20 mouse cellular contexts compared by ENCODE assay signal in genomic region chr19:41523798-41524563, GRCm38 (mm10). TPM values are rescaled to one million over a fixed set of nuclear protein-coding genes. Genes with fewer than 3 reads are reported as not detected.
DNase-seq lines count a peak whose midpoint lies in the region; ATAC-seq and TF ChIP-seq lines count a peak whose summit lies in the region.
"Had no signal": no experiment of that assay in that cellular context is flagged by ENCODE, and none has a peak within 500 bp of the region (broad histone marks: within the 10 kb centered on the region; RNA-seq: fewer than 3 reads in every experiment).

No protein-coding gene starts in this region.

- TF ChIP-seq POLR2A in kidney, adult 2 months (IDR thresholded peaks at IDR 0.05; ENCODE audit: low read depth, low read length), result no peak
- TF ChIP-seq POLR2A in myocyte (IDR thresholded peaks at IDR 0.05; ENCODE audit: insufficient read length, low read depth), result no peak

- H3K9ac ChIP-seq in midbrain, embryonic 11.5 days (ENCODE audit: low read length), result no peak overlapping the region
- H3K9ac ChIP-seq in midbrain, embryonic 14.5 days (replicated peaks; ENCODE audit: low read length), result no peak overlapping the region
- no peak overlapping the region for H3K9ac ChIP-seq in liver, embryonic 14.5 days (replicated peaks)
- H3K9ac ChIP-seq: hindbrain, embryonic 14.5 days; intestine, embryonic 15.5 days; lung, embryonic 15.5 days had no signal

- H3ac ChIP-seq in myocyte (ENCODE audit: control insufficient read depth, insufficient read length), result no peak overlapping the region

- no peaks in the 10 kb centered on the region for H3K9me3 ChIP-seq in midbrain, embryonic 11.5 days (ENCODE audit: control insufficient read depth, low read length)
- H3K9me3 ChIP-seq in midbrain, embryonic 14.5 days (ENCODE audit: control insufficient read depth, low read length), result no peaks in the 10 kb centered on the region
- H3K9me3 ChIP-seq in liver, embryonic 14.5 days (ENCODE audit: control insufficient read depth, low read length), result no peaks in the 10 kb centered on the region
- H3K9me3 ChIP-seq: intestine, embryonic 15.5 days; limb, embryonic 10.5 days; lung, embryonic 15.5 days; midbrain, embryonic 10.5 days had no signal

- TF ChIP-seq EP300 in liver, embryonic 14.5 days (IDR thresholded peaks at IDR 0.05; ENCODE audit: low read depth), result peak; percentile 22; the same call in 1 of the 2 replicates

- H3K4me2 ChIP-seq in midbrain, embryonic 11.5 days, result no peak overlapping the region
- no peak overlapping the region for H3K4me2 ChIP-seq in midbrain, embryonic 14.5 days (ENCODE audit: low read length)
- H3K4me2 ChIP-seq in liver, embryonic 14.5 days (ENCODE audit: low read depth), result peak overlapping the region; percentile 14; the same call in 1 of the 2 replicates
- H3K4me2 ChIP-seq in myocyte (ENCODE audit: low read depth), result no peak overlapping the region
- H3K4me2 ChIP-seq: hindbrain, embryonic 14.5 days; intestine, embryonic 15.5 days; lung, embryonic 15.5 days had no signal

- ATAC-seq in midbrain, embryonic 11.5 days (ENCODE audit: low FRiP score), result no peak
- ATAC-seq in midbrain, embryonic 14.5 days (ENCODE audit: low FRiP score, low TSS enrichment), result no peak
- no peak for ATAC-seq in liver, embryonic 14.5 days (ENCODE audit: insufficient read depth)
- ATAC-seq: intestine, embryonic 15.5 days had no signal

- TF ChIP-seq CTCF in kidney, adult 2 months (conservative IDR thresholded peaks at IDR 0.05; ENCODE audit: insufficient read depth, insufficient read length, low read depth, low read length), result no peak
- TF ChIP-seq CTCF in liver, embryonic 14.5 days (IDR thresholded peaks at IDR 0.05; ENCODE audit: low read depth), result no peak

- 35% methylated on average over 3 of the region's 3 CpGs for WGBS in kidney, adult 2 months
- WGBS in midbrain, embryonic 11.5 days, result 80% methylated on average over 3 of the region's 3 CpGs
- WGBS in midbrain, embryonic 14.5 days, result 79% methylated on average over 3 of the region's 3 CpGs
- WGBS in liver, embryonic 14.5 days (ENCODE audit: insufficient replicate concordance), result 46% methylated on average over 3 of the region's 3 CpGs

- no peak overlapping the region for H3K27ac ChIP-seq in kidney, adult 2 months (ENCODE audit: insufficient read depth, low read depth, low read length)
- no peak overlapping the region for H3K27ac ChIP-seq in midbrain, embryonic 11.5 days (ENCODE audit: low read depth, low read length)
- no peak overlapping the region for H3K27ac ChIP-seq in midbrain, embryonic 14.5 days (replicated peaks; ENCODE audit: low read depth, low read length)
- no peak overlapping the region for H3K27ac ChIP-seq in liver, embryonic 14.5 days
- H3K27ac ChIP-seq: heart, adult 2 months; hindbrain, embryonic 14.5 days; intestine, embryonic 15.5 days; limb, embryonic 10.5 days; lung, embryonic 15.5 days; midbrain, embryonic 10.5 days had no signal

- peaks cover 78% of the 10 kb centered on the region for H3K79me2 ChIP-seq in myocyte (ENCODE audit: control insufficient read depth, insufficient read depth)

- peak; percentile 6 for DNase-seq in kidney, adult 2 months
- no peak for DNase-seq in kidney, postnatal 25 days
- peak; percentile 78 for DNase-seq in midbrain, embryonic 11.5 days (ENCODE audit: low spot score, missing footprints)
- no peak for DNase-seq in midbrain, embryonic 14.5 days
- DNase-seq in liver, embryonic 14.5 days (ENCODE audit: low read depth in 3 of 3, low spot score in 3 of 3), result peak in 1 of 3 experiments; percentile 12
- no peak for DNase-seq in c-Kit-positive CD71-positive TER-119-positive erythroid progenitor cells, embryonic 14.5 days (ENCODE audit: low spot score)
- no peak for DNase-seq in layer of hippocampus, adult 11-12 months (ENCODE audit: low spot score)
- DNase-seq: adrenal gland, adult 2 months; cerebellum, adult 11 months; cerebellum, postnatal 14 days; gastrocnemius, postnatal 10 days; heart, adult 2 months; retina, postnatal 1 day; thymus, postnatal 4 days had no signal

- H3K4me3 ChIP-seq in kidney, adult 2 months (ENCODE audit: insufficient read depth, low read depth, low read length), result no peak overlapping the region
- H3K4me3 ChIP-seq in midbrain, embryonic 11.5 days (ENCODE audit: low read depth, low read length), result no peak overlapping the region
- H3K4me3 ChIP-seq in midbrain, embryonic 14.5 days (replicated peaks; ENCODE audit: low read depth, low read length), result no peak overlapping the region
- H3K4me3 ChIP-seq in liver, embryonic 14.5 days (ENCODE audit: insufficient read depth in 1 of 2, low read depth in 2 of 2, low read length in 2 of 2), result no peak overlapping the region
- H3K4me3 ChIP-seq in myocyte, result no peak overlapping the region
- H3K4me3 ChIP-seq: heart, adult 2 months; intestine, embryonic 15.5 days; limb, embryonic 10.5 days; lung, embryonic 15.5 days; midbrain, embryonic 10.5 days had no signal

- no peaks in the 10 kb centered on the region for H3K27me3 ChIP-seq in kidney, adult 2 months (replicated peaks; ENCODE audit: control insufficient read depth, insufficient read depth, low read length)
- H3K27me3 ChIP-seq in midbrain, embryonic 11.5 days (ENCODE audit: control insufficient read depth, insufficient read depth, low read length), result no peaks in the 10 kb centered on the region
- H3K27me3 ChIP-seq in midbrain, embryonic 14.5 days (ENCODE audit: control insufficient read depth, insufficient read depth, low read length), result no peaks in the 10 kb centered on the region
- no peaks in the 10 kb centered on the region for H3K27me3 ChIP-seq in liver, embryonic 14.5 days (ENCODE audit: control insufficient read depth, insufficient read depth, low read length)
- H3K27me3 ChIP-seq in myocyte (ENCODE audit: control insufficient read depth, insufficient read depth, insufficient read length), result no peaks in the 10 kb centered on the region
- H3K27me3 ChIP-seq: intestine, embryonic 15.5 days; lung, embryonic 15.5 days had no signal

- H3K4me1 ChIP-seq in kidney, adult 2 months (ENCODE audit: control insufficient read depth, insufficient read depth, low read length), result peaks cover 9% of the 10 kb centered on the region; the same call in 1 of the 2 replicates
- H3K4me1 ChIP-seq in midbrain, embryonic 11.5 days (ENCODE audit: control insufficient read depth, insufficient read depth, low read length), result peaks cover 6% of the 10 kb centered on the region
- H3K4me1 ChIP-seq in midbrain, embryonic 14.5 days (ENCODE audit: control insufficient read depth, insufficient read depth, low read length), result peaks cover 13% of the 10 kb centered on the region
- H3K4me1 ChIP-seq in liver, embryonic 14.5 days (replicated peaks; ENCODE audit: control insufficient read depth in 2 of 2, insufficient read depth in 2 of 2, low read length in 1 of 2), result peaks cover 10 to 12% of the 10 kb centered on the region in 2 experiments
- H3K4me1 ChIP-seq: intestine, embryonic 15.5 days; limb, embryonic 10.5 days had no signal

- no peaks in the 10 kb centered on the region; the same call in 1 of the 2 replicates for H3K36me3 ChIP-seq in kidney, adult 2 months (ENCODE audit: control insufficient read depth, insufficient read depth, low read length)
- H3K36me3 ChIP-seq in midbrain, embryonic 11.5 days (ENCODE audit: control insufficient read depth, insufficient read depth, low read length), result no peaks in the 10 kb centered on the region
- no peaks in the 10 kb centered on the region for H3K36me3 ChIP-seq in midbrain, embryonic 14.5 days (ENCODE audit: control insufficient read depth, insufficient read depth, low read length)
- no peaks in the 10 kb centered on the region for H3K36me3 ChIP-seq in liver, embryonic 14.5 days (replicated peaks; ENCODE audit: control insufficient read depth, insufficient read depth, low read depth)
- no peaks in the 10 kb centered on the region for H3K36me3 ChIP-seq in myocyte (ENCODE audit: control insufficient read depth, insufficient read depth)
- H3K36me3 ChIP-seq: intestine, embryonic 15.5 days; limb, embryonic 10.5 days; lung, embryonic 15.5 days; midbrain, embryonic 10.5 days had no signal

TF ChIP-seq in myocyte, 11 proteins besides CTCF, POLR2A, EP300 and RAD21:
- TF ChIP-seq MAX (IDR thresholded peaks at IDR 0.05; ENCODE audit: low read depth), result no peak
- peak; percentile 40; the same call in 1 of the 2 replicates for TF ChIP-seq CEBPB (IDR thresholded peaks at IDR 0.05; ENCODE audit: insufficient read depth, poor library complexity, severe bottlenecking)
- TF ChIP-seq TCF12 (IDR thresholded peaks at IDR 0.05; ENCODE audit: insufficient read depth, poor library complexity, severe bottlenecking), result no peak

RNA-seq across cellular contexts. Expression of gene Lcor, which starts 41.5 kb away (rescaled TPM):
- 2.7 and 3.2 TPM in 2 replicates for polyA plus RNA-seq in kidney, adult 2 months (2012; rRNA removed)
- polyA plus RNA-seq in midbrain, embryonic 11.5 days (2014; fragmentation: Nextera tagmentation; extraction: Ambion mirVana), result 31.3 and 34.1 TPM in 2 replicates
- 23.2 and 24.3 TPM in 2 replicates for polyA plus RNA-seq in midbrain, embryonic 14.5 days (2014; fragmentation: Nextera tagmentation; extraction: Ambion mirVana)
- polyA plus RNA-seq in liver, embryonic 14.5 days (2012; rRNA removed), result 0.90 and 1.1 TPM in 2 replicates
- polyA plus RNA-seq in liver, embryonic 14.5 days (2014; fragmentation: Nextera tagmentation; extraction: Ambion mirVana), result 5.2 and 5.6 TPM in 2 replicates
- 1.1 TPM for polyA plus RNA-seq in myocyte (2012; fragmentation: generic; extraction: Trizol)

RNA-seq across cellular contexts. Expression of gene Gm340, which starts 58.2 kb away (rescaled TPM):
- polyA plus RNA-seq in kidney, adult 2 months (2012; rRNA removed), result 1.3 and 1.4 TPM in 2 replicates
- 4.8 and 4.9 TPM in 2 replicates for polyA plus RNA-seq in midbrain, embryonic 11.5 days (2014; fragmentation: Nextera tagmentation; extraction: Ambion mirVana)
- polyA plus RNA-seq in midbrain, embryonic 14.5 days (2014; fragmentation: Nextera tagmentation; extraction: Ambion mirVana), result 4.6 and 5.1 TPM in 2 replicates
- 0.65 and 0.95 TPM in 2 replicates for polyA plus RNA-seq in liver, embryonic 14.5 days (2012; rRNA removed)
- polyA plus RNA-seq in liver, embryonic 14.5 days (2014; fragmentation: Nextera tagmentation; extraction: Ambion mirVana), result 1.4 and 1.9 TPM in 2 replicates
- polyA plus RNA-seq in myocyte (2012; fragmentation: generic; extraction: Trizol), result 1.4 TPM

Comparison
In these comparisons a context has a peak if more than half of its experiments do, and no peak if none do; other contexts are left out.
1. DNase-seq: peak in kidney, adult 2 months (single experiment) and midbrain, embryonic 11.5 days (single experiment); none in kidney, postnatal 25 days (0 of 2), midbrain, embryonic 14.5 days (single experiment), c-Kit-positive CD71-positive TER-119-positive erythroid progenitor cells, embryonic 14.5 days (single experiment) and layer of hippocampus, adult 11-12 months (single experiment).